ENCODE assay signal across 8 mouse cellular contexts in genomic region chr2:136149530-136149929, GRCm38 (mm10).
A peak's percentile ranks its signal among the peaks of the same experiment; 100 is the strongest.
DNase-seq lines count a peak whose midpoint lies in the region; ATAC-seq and TF ChIP-seq lines count a peak whose summit lies in the region.

No protein-coding gene starts in this region.

- 0 out of 2 replicates have a peak, but pooled peaks have one; percentile 9 for ATAC-seq in hindbrain, embryonic 14.5 days (ENCODE audit: low FRiP score)

- H3K36me3 ChIP-seq in hindbrain, embryonic 14.5 days (replicated peaks; ENCODE audit: control insufficient read depth, insufficient read depth), result no peaks in the 10 kb centered on the region
- no peaks in the 10 kb centered on the region for H3K36me3 ChIP-seq in midbrain, embryonic 10.5 days

- no peak overlapping the region for H3K4me2 ChIP-seq in hindbrain, embryonic 14.5 days (replicated peaks)

- peak; percentile 19 to 44 for DNase-seq in layer of hippocampus, adult 2 months (ENCODE audit: low spot score in 2 of 2)
- no peak for DNase-seq in layer of hippocampus, adult 11-12 months (ENCODE audit: low spot score)
- peak; percentile 18 for DNase-seq in c-Kit-positive CD71-negative TER-119-negative erythroid progenitor cells, embryonic 14.5 days (ENCODE audit: low read depth)
- DNase-seq in hindbrain, embryonic 14.5 days (ENCODE audit: low spot score), result peak; percentile 78
- DNase-seq in midbrain, embryonic 10.5 days (ENCODE audit: low spot score), result peak; percentile 27
- no peak for DNase-seq in adrenal gland, adult 18-20 months (ENCODE audit: low spot score in 2 of 2)
- DNase-seq in frontal cortex, postnatal 25 days (ENCODE audit: low spot score in 2 of 2), result no peak
- DNase-seq in thymus, postnatal 0 days (ENCODE audit: low spot score), result no peak

- no peaks in the 10 kb centered on the region for H3K9me3 ChIP-seq in hindbrain, embryonic 14.5 days (ENCODE audit: control insufficient read depth, low read length)
- H3K9me3 ChIP-seq in midbrain, embryonic 10.5 days (replicated peaks), result no peaks in the 10 kb centered on the region

- H3K4me1 ChIP-seq in hindbrain, embryonic 14.5 days (replicated peaks; ENCODE audit: control insufficient read depth, insufficient read depth, low read length), result 0 out of 2 replicates have a peak, but pooled peaks cover 6% of the 10 kb centered on the region
- peaks cover 13% of the 10 kb centered on the region for H3K4me1 ChIP-seq in midbrain, embryonic 10.5 days

- no peaks in the 10 kb centered on the region for H3K27me3 ChIP-seq in hindbrain, embryonic 14.5 days (ENCODE audit: control insufficient read depth, insufficient read depth, low read length)
- H3K27me3 ChIP-seq in midbrain, embryonic 10.5 days (ENCODE audit: low read depth, poor library complexity, severe bottlenecking), result no peaks in the 10 kb centered on the region

- no peak overlapping the region for H3K4me3 ChIP-seq in layer of hippocampus, adult 2 months
- no peak overlapping the region for H3K4me3 ChIP-seq in hindbrain, embryonic 14.5 days (replicated peaks; ENCODE audit: low read length)
- no peak overlapping the region for H3K4me3 ChIP-seq in midbrain, embryonic 10.5 days

- H3K9ac ChIP-seq in hindbrain, embryonic 14.5 days, result no peak overlapping the region

- TF ChIP-seq CTCF in layer of hippocampus, adult 2 months (conservative IDR thresholded peaks at IDR 0.05), result peak; percentile 67

- peak overlapping the region; percentile 36; the same call in 1 of the 2 replicates for H3K27ac ChIP-seq in layer of hippocampus, adult 2 months
- no peak overlapping the region for H3K27ac ChIP-seq in hindbrain, embryonic 14.5 days
- H3K27ac ChIP-seq in midbrain, embryonic 10.5 days (replicated peaks), result no peak overlapping the region

- 35% methylated on average over 4 of the region's 4 CpGs for WGBS in hindbrain, embryonic 14.5 days
- 46% methylated on average over 4 of the region's 4 CpGs for WGBS in midbrain, embryonic 10.5 days

Comparison
In these comparisons a context has a peak if more than half of its experiments do, and no peak if none do; other contexts are left out.
1. DNase-seq: peak in layer of hippocampus, adult 2 months (2 of 2), c-Kit-positive CD71-negative TER-119-negative erythroid progenitor cells, embryonic 14.5 days (single experiment), hindbrain, embryonic 14.5 days (single experiment) and midbrain, embryonic 10.5 days (single experiment); none in layer of hippocampus, adult 11-12 months (single experiment), adrenal gland, adult 18-20 months (0 of 2), frontal cortex, postnatal 25 days (0 of 2) and thymus, postnatal 0 days (single experiment).